Mouse (Mus musculus) erythroblast, embryonic 14.5 days (primary cell): ENCODE data around the gene Nckap5.

Experiments used
- GATA1 ChIP-seq: IDR thresholded peaks from 2 replicates; pipeline ENCODE4 v1.6.1; 2012; ENCODE audit warnings: low read length, inconsistent platforms, mixed read lengths
- TAL1 ChIP-seq: IDR thresholded peaks from 3 replicates; pipeline ENCODE4 v1.6.1; 2012; ENCODE audit warnings: low read length, inconsistent platforms, mixed read lengths

GRCm38 (mm10) chr1:125967671-125968070 lies 862.9 kb downstream of the Nckap5 start:
- TF ChIP-seq GATA1 = no peak
- TF ChIP-seq TAL1 = no peak
